Mouse (Mus musculus): ENCODE results near the gene Rsad2.

- TF ChIP-seq POLR2A (IDR thresholded peaks at IDR 0.05; ENCODE audit: borderline replicate concordance, insufficient read depth, low read length) (no peak), CTCF (IDR thresholded peaks at IDR 0.05; ENCODE audit: borderline replicate concordance, insufficient read depth, low read depth, low read length) (no peak)
These were observed 51.2 kb downstream of the Rsad2 start for GRCm38 (mm10) chr12:26404781-26405702.

Measured in cerebellum, adult 2 months (tissue).